Mouse (Mus musculus): ENCODE data around the gene Omt2a. TPM values are rescaled to one million over a fixed set of nuclear protein-coding genes. Genes with fewer than 3 reads are reported as not detected.
"Not testable (repeated sequence)": the region's sequence is repeated elsewhere in the genome, so short reads cannot be mapped to it uniquely, and the experiment has no call there.

Omt2a gene
- polyA plus RNA-seq, 1 experiment from 2014 or later = not detected

DNA sequence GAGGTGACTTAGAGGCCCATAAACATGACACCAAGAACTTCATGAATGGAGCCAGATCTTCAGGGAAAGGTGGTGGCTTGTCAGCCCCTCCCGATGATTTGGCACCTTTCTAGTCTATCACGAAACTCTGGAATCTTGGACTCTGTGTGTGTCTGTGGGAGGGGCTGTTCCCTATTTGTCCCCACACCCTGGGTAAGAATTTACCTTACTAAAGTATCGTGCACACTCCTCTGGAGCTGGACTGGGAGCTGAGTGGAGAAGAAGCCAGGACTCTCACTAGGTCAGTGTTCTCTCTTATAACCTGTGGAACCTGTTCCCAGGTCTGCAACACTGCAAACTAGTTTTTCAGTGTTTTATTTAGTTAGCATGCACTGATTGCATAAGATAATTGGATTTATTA, 24.9 kb downstream of the Omt2a start, which contains the start of gene Gm10639:
Gm10639 (plus strand) TSS at position 201 of the 400 bp plus-strand sequence.
- not testable (repeated sequence) for H3K9ac ChIP-seq (replicated peaks; ENCODE audit: low read depth, low read length); H3K9me3 ChIP-seq (ENCODE audit: control insufficient read depth, low read depth, low read length); H3K4me1 ChIP-seq (ENCODE audit: control insufficient read depth, insufficient read depth, low read length); H3K27ac ChIP-seq (ENCODE audit: low read length); H3K4me2 ChIP-seq (replicated peaks; ENCODE audit: low read depth, low read length); H3K36me3 ChIP-seq (ENCODE audit: control insufficient read depth, insufficient read depth, low read length); H3K27me3 ChIP-seq (ENCODE audit: control insufficient read depth, insufficient read depth, low read length); H3K4me3 ChIP-seq (ENCODE audit: low read depth, low read length)
- 77% methylated on average over 3 of the region's 3 CpGs for WGBS
- ATAC-seq (ENCODE audit: insufficient number of reproducible peaks, insufficient read depth, low FRiP score, low read depth) = 0 out of 2 replicates have a peak, but pooled peaks have one; percentile 46

GRCm38 (mm10) chr9:78289063-78289462, 25.5 kb downstream of the Omt2a start:
- not testable (repeated sequence) for H3K4me2 ChIP-seq (replicated peaks; ENCODE audit: low read depth, low read length); H3K9me3 ChIP-seq (ENCODE audit: control insufficient read depth, low read depth, low read length); H3K9ac ChIP-seq (replicated peaks; ENCODE audit: low read depth, low read length); H3K27ac ChIP-seq (ENCODE audit: low read length); H3K4me3 ChIP-seq (ENCODE audit: low read depth, low read length); H3K36me3 ChIP-seq (ENCODE audit: control insufficient read depth, insufficient read depth, low read length); H3K4me1 ChIP-seq (ENCODE audit: control insufficient read depth, insufficient read depth, low read length); ATAC-seq (ENCODE audit: insufficient number of reproducible peaks, insufficient read depth, low FRiP score, low read depth); H3K27me3 ChIP-seq (ENCODE audit: control insufficient read depth, insufficient read depth, low read length)
- 67% methylated on average over 1 of the region's 1 CpGs for WGBS

- H3K9ac ChIP-seq (replicated peaks; ENCODE audit: low read depth, low read length); H3K36me3 ChIP-seq (ENCODE audit: control insufficient read depth, insufficient read depth, low read length); H3K4me3 ChIP-seq (ENCODE audit: low read depth, low read length); H3K4me2 ChIP-seq (replicated peaks; ENCODE audit: low read depth, low read length); H3K9me3 ChIP-seq (ENCODE audit: control insufficient read depth, low read depth, low read length); H3K27me3 ChIP-seq (ENCODE audit: control insufficient read depth, insufficient read depth, low read length); H3K27ac ChIP-seq (ENCODE audit: low read length); ATAC-seq (ENCODE audit: insufficient number of reproducible peaks, insufficient read depth, low FRiP score, low read depth); H3K4me1 ChIP-seq (ENCODE audit: control insufficient read depth, insufficient read depth, low read length): not testable (repeated sequence)
- 71% methylated on average over 4 of the region's 4 CpGs for WGBS
Measured at GRCm38 (mm10) chr9:78282002-78282711, 32.4 kb downstream of the Omt2a start.

- WGBS = 71% methylated on average over 3 of the region's 3 CpGs
- not testable (repeated sequence) for H3K27ac ChIP-seq (ENCODE audit: low read length); H3K9ac ChIP-seq (replicated peaks; ENCODE audit: low read depth, low read length); H3K36me3 ChIP-seq (ENCODE audit: control insufficient read depth, insufficient read depth, low read length); H3K4me1 ChIP-seq (ENCODE audit: control insufficient read depth, insufficient read depth, low read length); H3K9me3 ChIP-seq (ENCODE audit: control insufficient read depth, low read depth, low read length); H3K4me3 ChIP-seq (ENCODE audit: low read depth, low read length); H3K4me2 ChIP-seq (replicated peaks; ENCODE audit: low read depth, low read length); ATAC-seq (ENCODE audit: insufficient number of reproducible peaks, insufficient read depth, low FRiP score, low read depth); H3K27me3 ChIP-seq (ENCODE audit: control insufficient read depth, insufficient read depth, low read length)
Measured at GRCm38 (mm10) chr9:78270945-78271344, 43.7 kb downstream of the Omt2a start.

Other genes with a start within 250 kb of the Omt2a start
- 37.8 and 39.9 TPM in 2 replicates for gene Fbxo9, start 205.7 kb downstream of the Omt2a start, polyA plus RNA-seq (2014; fragmentation: Nextera tagmentation; extraction: Ambion mirVana)
- 28.4 and 29.9 TPM in 2 replicates for gene Ick, start 205.6 kb downstream of the Omt2a start, polyA plus RNA-seq (2014; fragmentation: Nextera tagmentation; extraction: Ambion mirVana)
- gene Gsta4, start 132.0 kb downstream of the Omt2a start, polyA plus RNA-seq (2014; fragmentation: Nextera tagmentation; extraction: Ambion mirVana) = 478 and 492 TPM in 2 replicates
- gene Gsta1, start 84.1 kb downstream of the Omt2a start, polyA plus RNA-seq (2014; fragmentation: Nextera tagmentation; extraction: Ambion mirVana) = 9.6 and 9.7 TPM in 2 replicates
- gene Gm3776, start 57.7 kb downstream of the Omt2a start, polyA plus RNA-seq (2014; fragmentation: Nextera tagmentation; extraction: Ambion mirVana) = 6.6 and 9.8 TPM in 2 replicates
- 0.49 TPM in 1 of 2 replicates, not detected in the other for gene Gm10639, start 24.9 kb downstream of the Omt2a start, polyA plus RNA-seq (2014; fragmentation: Nextera tagmentation; extraction: Ambion mirVana)
- gene Omt2b, start 12.8 kb upstream of the Omt2a start, polyA plus RNA-seq (2014; fragmentation: Nextera tagmentation; extraction: Ambion mirVana) = not detected in 2 replicates
- 1.2 and 1.9 TPM in 2 replicates for gene Gsta2, start 41.0 kb upstream of the Omt2a start, polyA plus RNA-seq (2014; fragmentation: Nextera tagmentation; extraction: Ambion mirVana)
- 0.45 TPM in 1 of 2 replicates, not detected in the other for gene Dppa5a, start 53.4 kb upstream of the Omt2a start, polyA plus RNA-seq (2014; fragmentation: Nextera tagmentation; extraction: Ambion mirVana)
- gene Ooep, start 63.9 kb upstream of the Omt2a start, polyA plus RNA-seq (2014; fragmentation: Nextera tagmentation; extraction: Ambion mirVana) = 0.35 and 0.74 TPM in 2 replicates
- gene Ddx43, start 81.0 kb upstream of the Omt2a start, polyA plus RNA-seq (2014; fragmentation: Nextera tagmentation; extraction: Ambion mirVana) = 0.29 and 0.51 TPM in 2 replicates
- gene Cgas, start 128.4 kb upstream of the Omt2a start, polyA plus RNA-seq (2014; fragmentation: Nextera tagmentation; extraction: Ambion mirVana) = 2.7 and 3.3 TPM in 2 replicates
- gene Mto1, start 133.4 kb upstream of the Omt2a start, polyA plus RNA-seq (2014; fragmentation: Nextera tagmentation; extraction: Ambion mirVana) = 24.6 and 27.1 TPM in 2 replicates
- 0.80 and 0.90 TPM in 2 replicates for gene Gm17324, start 134.0 kb upstream of the Omt2a start, polyA plus RNA-seq (2014; fragmentation: Nextera tagmentation; extraction: Ambion mirVana)
- 5,753 and 5,798 TPM in 2 replicates for gene Eef1a1, start 174.4 kb upstream of the Omt2a start, polyA plus RNA-seq (2014; fragmentation: Nextera tagmentation; extraction: Ambion mirVana)